Mouse (Mus musculus) stomach, embryonic 16.5 days (tissue): Measurements from ENCODE around the gene Sgf29. TPM values are rescaled to one million over a fixed set of nuclear protein-coding genes. Genes with fewer than 3 reads are reported as not detected.

ENCODE experiments used
- ATAC-seq: fragments of 200-750 bp; cut with Nextera tagmentation; 2 replicates; pipeline ENCODE4 v1.8.0; 2017; ENCODE audit warnings: moderate number of reproducible peaks, moderate TSS enrichment; ENCODE audit not compliant: insufficient read depth, low FRiP score
- H3K27ac ChIP-seq: fragments of 300-500 bp; sonication (generic); 2 replicates; pipeline ENCODE4 v1.5.1; 2014; ENCODE audit warnings: low read length
- H3K27me3 ChIP-seq: fragments of 300-500 bp; sonication (generic); 2 replicates; pipeline ENCODE4 v1.6.1; 2014; ENCODE audit warnings: low read length, control low read depth, mixed read lengths; ENCODE audit not compliant: control insufficient read depth, insufficient read depth
- H3K36me3 ChIP-seq: fragments of 300-500 bp; sonication (generic); 2 replicates; pipeline ENCODE4 v1.6.1; 2014; ENCODE audit warnings: low read length; ENCODE audit not compliant: control insufficient read depth, insufficient read depth
- H3K4me1 ChIP-seq: fragments of 300-500 bp; sonication (generic); 2 replicates; pipeline ENCODE4 v1.6.1; 2014; ENCODE audit warnings: low read length, control low read depth, mixed read lengths; ENCODE audit not compliant: control insufficient read depth, insufficient read depth
- H3K4me2 ChIP-seq: fragments of 300-500 bp; sonication (generic); 2 replicates; pipeline ENCODE4 v1.6.1; 2014; ENCODE audit warnings: low read depth, low read length, mixed read lengths
- H3K4me3 ChIP-seq: fragments of 300-500 bp; sonication (generic); replicated peaks from 2 replicates; pipeline ENCODE4 v1.5.1; 2014; ENCODE audit warnings: mild to moderate bottlenecking, low read length
- H3K9ac ChIP-seq: fragments of 300-500 bp; sonication (generic); 2 replicates; pipeline ENCODE4 v1.6.1; 2014; ENCODE audit warnings: low read length
- H3K9me3 ChIP-seq: fragments of 300-500 bp; sonication (generic); replicated peaks from 2 replicates; pipeline ENCODE4 v1.6.1; 2016; ENCODE audit warnings: low read length, control low read depth; ENCODE audit not compliant: control insufficient read depth
- WGBS: fragments of 180-500 bp; shearing (Covaris S2); extraction: QIAGEN DNeasy Blood & Tissue Kit; methylation state at CpG from one replicate; pipeline ENCODE4 v1.1.7; 2014; 5-methylcytosine and 5-hydroxymethylcytosine counted together
- polyA plus RNA-seq: library from polyadenylated mRNA; unstranded; fragments of >200 nt; fragmentation: Nextera tagmentation; extraction: Ambion mirVana; gene quantifications from 2 replicates; pipeline ENCODE4 v1.2.1, GENCODE M21; 2015

Gene Sgf29
- 40.4 and 47.6 TPM in 2 replicates for polyA plus RNA-seq

DNA sequence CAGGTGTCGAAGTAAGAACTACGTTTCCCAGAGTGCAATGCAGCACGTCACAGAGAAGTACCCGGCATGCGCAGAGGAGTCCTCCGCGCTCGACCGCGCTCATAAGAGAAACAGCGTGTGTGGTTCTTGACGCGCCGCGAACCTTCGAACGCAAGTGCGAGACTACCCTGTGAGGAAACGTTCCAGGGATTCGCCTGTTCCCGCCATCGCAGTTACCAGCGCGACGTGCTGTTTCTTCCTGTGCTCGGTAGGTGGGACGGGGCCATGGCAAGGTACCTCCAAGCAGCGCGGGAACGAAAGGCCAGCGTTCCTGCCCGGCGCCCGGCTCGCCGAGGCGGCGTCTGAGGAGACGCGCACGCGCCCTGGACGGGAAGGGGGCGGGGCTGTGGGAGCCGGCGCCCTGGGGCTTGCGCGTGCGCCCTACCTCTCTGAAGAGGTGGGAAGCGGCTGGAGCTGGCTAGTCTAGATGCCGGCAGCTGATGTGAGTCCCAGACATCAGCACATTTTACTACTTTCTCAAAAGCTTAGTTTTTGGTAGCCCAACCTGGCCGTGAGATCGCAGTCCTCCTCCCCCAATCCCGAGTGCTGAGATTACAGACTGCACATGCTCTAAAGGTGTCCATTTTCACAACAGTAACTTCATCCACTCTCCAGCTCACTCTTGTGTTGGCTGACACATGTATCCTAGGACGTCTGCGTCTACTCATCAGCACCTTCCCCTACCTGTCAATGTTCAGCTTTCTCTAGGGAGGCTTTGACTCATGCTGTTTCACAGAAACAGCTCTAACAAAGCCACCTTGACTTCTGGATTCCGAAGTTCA, at the start of gene Sgf29:
TSS of gene Sgf29 (plus strand) at position 79 of the 821 bp plus-strand sequence.
- H3K27me3 ChIP-seq: no peaks in the 10 kb centered on the region
- peak within 1 kb of the TSS; percentile 77 for H3K9ac ChIP-seq
- ATAC-seq: peak; percentile 98
- no peaks in the 10 kb centered on the region for H3K36me3 ChIP-seq
- H3K27ac ChIP-seq: peak within 1 kb of the TSS; percentile 89
- 1% methylated on average over 57 of the region's 57 CpGs for WGBS
- H3K4me3 ChIP-seq: peak within 1 kb of the TSS; percentile 69
- no peaks in the 10 kb centered on the region for H3K9me3 ChIP-seq
- peaks cover 9% of the 10 kb centered on the region; the same call in 1 of the 2 replicates for H3K4me1 ChIP-seq
- H3K4me2 ChIP-seq: peak within 1 kb of the TSS; percentile 71

DNA sequence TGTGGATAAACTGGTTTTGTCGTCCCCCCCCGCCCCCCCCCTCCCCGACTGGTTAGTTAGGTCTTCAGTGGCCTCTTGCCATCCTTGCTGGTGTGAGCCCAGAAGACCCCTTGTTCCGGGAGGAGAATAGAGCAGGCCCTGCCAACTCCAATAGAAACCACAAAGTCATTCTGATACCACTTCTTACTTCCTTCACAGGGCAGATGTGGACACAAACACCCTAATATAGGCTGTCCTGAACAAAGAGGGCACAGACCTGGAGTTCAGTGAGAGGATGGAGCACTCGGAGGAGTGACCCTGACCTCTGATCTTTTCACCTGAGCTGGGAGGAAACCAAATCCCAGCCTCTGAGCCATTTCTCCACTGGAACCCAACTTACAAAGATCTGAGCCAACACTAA, 47.2 kb upstream of the Sgf29 start:
- H3K4me2 ChIP-seq: no peak overlapping the region
- 32% methylated on average over 5 of the region's 5 CpGs for WGBS
- H3K36me3 ChIP-seq: no peaks in the 10 kb centered on the region
- H3K4me3 ChIP-seq: no peak overlapping the region
- H3K27ac ChIP-seq: no peak overlapping the region
- ATAC-seq: no peak
- H3K9ac ChIP-seq: no peak overlapping the region
- no peaks in the 10 kb centered on the region for H3K4me1 ChIP-seq
- no peaks in the 10 kb centered on the region for H3K27me3 ChIP-seq
- no peaks in the 10 kb centered on the region for H3K9me3 ChIP-seq

DNA sequence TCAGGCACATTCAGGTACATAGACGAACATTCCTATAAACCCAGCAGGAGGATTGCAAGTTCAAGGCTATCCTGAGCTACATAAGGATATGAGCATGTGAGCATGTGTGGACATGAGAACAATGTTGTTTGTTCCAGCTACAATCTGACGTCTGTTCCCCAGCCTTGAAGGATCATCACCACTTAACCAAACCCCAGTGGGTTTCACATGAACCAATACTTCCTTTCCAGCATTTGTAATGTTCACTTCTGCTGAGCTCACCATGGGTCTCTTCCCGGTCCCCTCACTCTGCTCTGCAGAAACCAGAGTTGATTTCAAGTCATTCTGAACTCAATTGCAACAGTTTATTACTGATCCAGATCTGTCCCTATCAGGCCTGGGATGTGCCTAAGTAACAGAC, 46.5 kb upstream of the Sgf29 start:
- 74% methylated on average over 3 of the region's 3 CpGs for WGBS
- Histone ChIP-seq H3K4me1 (0 out of 2 replicates have a peak, but pooled peaks cover 5% of the 10 kb centered on the region), H3K9me3 (no peaks in the 10 kb centered on the region), H3K9ac (no peak overlapping the region), H3K36me3 (no peaks in the 10 kb centered on the region), H3K27me3 (no peaks in the 10 kb centered on the region), H3K4me3 (no peak overlapping the region), H3K4me2 (no peak overlapping the region), H3K27ac (no peak overlapping the region)
- no peak for ATAC-seq

DNA sequence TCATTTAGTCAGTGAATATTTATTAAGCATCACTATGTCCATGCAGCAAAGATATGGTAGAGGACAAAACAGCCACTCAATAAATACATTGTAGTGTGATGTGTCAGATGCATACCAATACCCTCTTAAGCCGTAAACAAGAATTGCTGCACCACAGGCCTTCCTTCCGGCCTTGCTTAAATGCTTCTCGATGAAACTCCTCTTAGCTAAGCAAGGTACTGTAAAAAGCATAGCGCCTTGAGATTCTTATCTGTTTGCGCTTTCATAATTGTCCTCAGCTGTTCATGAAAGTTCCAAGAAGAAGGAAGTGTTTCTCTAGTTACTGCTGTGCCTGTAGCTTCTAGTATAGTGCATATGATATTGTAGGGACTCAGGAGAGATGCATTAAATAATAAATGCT, 42.5 kb upstream of the Sgf29 start:
- H3K4me2 ChIP-seq: no peak overlapping the region
- H3K4me1 ChIP-seq: 0 out of 2 replicates have a peak, but pooled peaks cover 5% of the 10 kb centered on the region
- no peaks in the 10 kb centered on the region for H3K27me3 ChIP-seq
- H3K27ac ChIP-seq: peak overlapping the region; percentile 29; the same call in 1 of the 2 replicates
- no peaks in the 10 kb centered on the region for H3K9me3 ChIP-seq
- 66% methylated on average over 5 of the region's 5 CpGs for WGBS
- no peak for ATAC-seq
- no peaks in the 10 kb centered on the region for H3K36me3 ChIP-seq
- H3K4me3 ChIP-seq: no peak overlapping the region
- no peak overlapping the region for H3K9ac ChIP-seq

DNA sequence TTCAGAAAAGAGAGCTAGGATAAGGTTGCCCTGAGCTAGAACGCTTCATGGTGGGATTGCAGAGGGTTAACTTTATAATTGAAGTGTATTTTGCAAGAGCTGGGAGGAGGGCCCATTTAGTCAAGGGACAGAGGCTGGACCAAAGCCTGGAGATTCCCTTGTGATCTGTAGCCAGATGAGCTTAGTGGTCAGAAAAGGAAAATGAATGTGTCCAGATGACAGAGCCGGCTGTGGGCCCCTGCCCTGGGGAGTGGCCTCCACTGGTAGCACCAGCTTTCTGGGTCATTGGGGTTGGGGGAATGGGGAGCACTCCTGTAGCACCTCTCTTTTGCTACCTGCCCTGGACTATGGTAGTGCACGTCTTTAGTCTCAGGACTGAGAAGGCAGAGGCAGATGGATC, 42.0 kb upstream of the Sgf29 start:
- Histone ChIP-seq H3K27ac (no peak overlapping the region), H3K4me1 (0 out of 2 replicates have a peak, but pooled peaks cover 5% of the 10 kb centered on the region), H3K4me3 (no peak overlapping the region), H3K36me3 (no peaks in the 10 kb centered on the region), H3K9ac (no peak overlapping the region), H3K27me3 (no peaks in the 10 kb centered on the region), H3K4me2 (no peak overlapping the region), H3K9me3 (no peaks in the 10 kb centered on the region)
- ATAC-seq: no peak
- 55% methylated on average over 3 of the region's 3 CpGs for WGBS

DNA sequence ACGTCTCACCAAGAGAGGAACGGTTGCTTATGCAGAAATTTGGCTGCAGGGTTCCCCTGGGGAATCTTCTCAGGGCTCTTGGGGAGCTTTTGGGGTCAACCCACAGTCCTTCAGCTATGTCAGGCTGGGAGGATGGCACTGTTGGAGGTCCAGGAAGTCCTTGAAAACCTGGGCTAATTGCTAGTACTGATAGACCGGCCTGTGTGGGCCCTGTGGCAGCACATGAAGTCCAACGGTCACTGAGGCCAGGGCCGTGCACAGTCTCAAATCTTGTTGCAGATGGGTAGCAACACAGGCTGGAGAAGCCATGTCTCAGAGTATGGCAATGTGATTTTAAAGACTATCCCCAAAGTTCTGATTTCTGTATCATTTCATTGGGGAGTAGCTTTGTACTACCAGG, 41.3 kb upstream of the Sgf29 start:
- 80% methylated on average over 5 of the region's 5 CpGs for WGBS
- Histone ChIP-seq H3K4me1 (0 out of 2 replicates have a peak, but pooled peaks cover 5% of the 10 kb centered on the region), H3K4me2 (no peak overlapping the region), H3K27ac (no peak overlapping the region), H3K9ac (no peak overlapping the region), H3K36me3 (no peaks in the 10 kb centered on the region), H3K27me3 (no peaks in the 10 kb centered on the region), H3K9me3 (no peaks in the 10 kb centered on the region), H3K4me3 (no peak overlapping the region)
- ATAC-seq: no peak

DNA sequence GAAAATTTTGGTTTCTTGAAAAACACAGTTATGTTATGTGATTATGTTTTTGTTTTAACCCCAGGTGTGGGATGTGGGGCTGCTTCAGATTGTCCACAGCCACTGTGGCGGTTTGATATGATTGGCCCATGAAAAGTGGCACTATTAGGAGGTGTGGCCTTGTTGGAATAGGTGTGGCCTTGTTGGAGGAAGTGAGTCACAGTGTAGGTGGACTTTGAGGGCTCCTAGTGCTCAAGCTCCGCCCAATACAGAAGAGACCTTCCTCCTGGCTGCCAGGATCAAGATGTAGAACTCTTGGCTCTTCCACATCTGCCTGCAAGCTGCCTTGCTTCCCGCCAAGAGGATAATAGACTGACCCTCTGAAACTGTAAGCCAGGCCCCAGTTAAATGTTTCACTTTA, 36.4 kb upstream of the Sgf29 start:
- ATAC-seq: no peak
- Histone ChIP-seq H3K9me3 (no peaks in the 10 kb centered on the region), H3K9ac (no peak overlapping the region), H3K36me3 (no peaks in the 10 kb centered on the region), H3K4me3 (no peak overlapping the region), H3K27ac (no peak overlapping the region), H3K27me3 (no peaks in the 10 kb centered on the region), H3K4me2 (no peak overlapping the region), H3K4me1 (no peaks in the 10 kb centered on the region)
- 79% methylated on average over 3 of the region's 3 CpGs for WGBS

DNA sequence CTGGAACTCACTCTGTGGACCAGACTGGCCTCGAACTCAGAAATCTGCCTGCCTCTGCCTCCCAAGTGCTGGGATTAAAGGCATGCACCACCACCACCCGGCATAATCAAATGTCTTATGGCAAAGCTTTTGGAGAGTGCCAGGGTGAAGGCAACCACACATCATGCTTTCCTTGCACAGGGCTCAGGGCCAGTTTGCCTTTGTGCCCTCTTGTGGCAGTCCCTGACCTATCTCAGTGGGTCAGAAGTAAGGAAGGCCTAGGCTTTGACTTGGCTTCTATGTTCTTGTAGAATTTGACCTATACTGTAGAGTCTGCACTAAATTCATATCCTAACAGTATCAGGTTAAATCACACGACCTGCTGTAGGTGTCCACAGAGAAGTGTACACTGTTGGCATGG, 32.4 kb upstream of the Sgf29 start:
- H3K4me3 ChIP-seq: no peak overlapping the region
- no peaks in the 10 kb centered on the region for H3K27me3 ChIP-seq
- no peak overlapping the region for H3K27ac ChIP-seq
- no peaks in the 10 kb centered on the region for H3K9me3 ChIP-seq
- H3K4me1 ChIP-seq: no peaks in the 10 kb centered on the region
- H3K9ac ChIP-seq: no peak overlapping the region
- H3K36me3 ChIP-seq: no peaks in the 10 kb centered on the region
- no peak for ATAC-seq
- H3K4me2 ChIP-seq: no peak overlapping the region
- WGBS: 73% methylated on average over 3 of the region's 3 CpGs

DNA sequence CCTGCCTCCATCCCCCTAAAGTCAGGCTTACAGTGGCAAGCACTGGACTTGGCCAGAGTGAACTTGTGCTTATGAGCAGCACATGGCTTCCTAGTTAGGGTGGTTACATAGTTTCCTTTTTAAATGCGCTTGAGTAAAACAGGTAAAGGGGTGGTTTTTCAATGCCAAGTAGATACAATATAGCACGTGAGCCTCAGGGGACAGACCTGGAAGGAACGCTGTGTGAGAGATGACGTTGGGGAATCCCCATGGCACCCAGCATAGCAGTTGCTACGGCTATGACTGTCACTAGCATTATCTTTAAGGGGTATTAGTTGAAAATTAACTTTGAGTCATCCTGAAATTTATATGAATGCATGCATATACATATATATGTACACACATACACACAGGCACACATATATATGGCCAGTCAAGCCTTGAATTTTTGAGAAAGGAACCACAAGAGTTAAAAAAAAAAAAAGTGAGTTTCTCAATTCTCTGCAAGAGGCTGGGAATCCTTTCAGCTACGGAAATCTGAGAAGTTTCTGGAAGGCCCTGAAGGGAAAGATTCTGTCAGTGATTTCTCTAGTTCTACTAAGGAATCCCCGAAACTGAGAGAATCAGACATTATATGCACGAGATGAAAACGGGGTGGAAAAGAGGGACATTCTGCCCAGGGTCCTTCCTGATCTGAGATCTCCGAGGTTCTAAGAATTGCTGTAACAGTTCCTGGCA, 29.4 kb upstream of the Sgf29 start:
- Histone ChIP-seq H3K27ac (no peak overlapping the region), H3K9ac (no peak overlapping the region), H3K36me3 (no peaks in the 10 kb centered on the region), H3K4me1 (no peaks in the 10 kb centered on the region), H3K4me2 (no peak overlapping the region), H3K27me3 (no peaks in the 10 kb centered on the region), H3K9me3 (no peaks in the 10 kb centered on the region), H3K4me3 (no peak overlapping the region)
- no peak for ATAC-seq
- WGBS: 67% methylated on average over 10 of the region's 10 CpGs
